Mouse (Mus musculus) mature B cell (primary cell): ENCODE measurements around the gene Rimbp2.

Source experiments
- in situ Hi-C: fragments of 300-500 bp; cut with MboI; formaldehyde crosslinking; loops from 2 replicates; pipeline ENCODE4 v1.14.3; 2019

Gene Rimbp2

GRCm38 (mm10) chr5:128845033-128845432 is 108.3 kb downstream of the Rimbp2 start:
- in situ Hi-C loops: no loop called here

DNA sequence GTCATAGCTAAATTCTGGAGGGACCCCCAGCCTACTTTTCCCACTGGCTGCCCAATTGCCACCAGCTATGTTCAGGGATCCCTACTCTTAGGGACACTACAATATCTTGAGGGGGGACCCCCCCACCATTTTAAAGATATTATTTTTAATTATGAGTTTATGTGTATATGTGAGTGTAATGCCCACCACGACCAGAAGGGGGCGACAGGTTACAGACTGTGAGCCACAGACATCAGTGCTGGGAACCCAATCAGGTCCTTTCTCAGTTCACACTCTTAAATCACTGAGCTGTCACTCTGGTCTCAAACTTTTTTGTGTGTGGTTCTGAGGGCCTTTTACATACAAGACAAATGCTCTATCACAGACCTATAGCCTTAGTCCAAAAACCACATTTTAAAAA is 109.3 kb downstream of the Rimbp2 start:
- in situ Hi-C loops: no loop called here

GRCm38 (mm10) chr5:128841541-128841940 is 111.7 kb downstream of the Rimbp2 start:
- in situ Hi-C loops: no loop called here

DNA sequence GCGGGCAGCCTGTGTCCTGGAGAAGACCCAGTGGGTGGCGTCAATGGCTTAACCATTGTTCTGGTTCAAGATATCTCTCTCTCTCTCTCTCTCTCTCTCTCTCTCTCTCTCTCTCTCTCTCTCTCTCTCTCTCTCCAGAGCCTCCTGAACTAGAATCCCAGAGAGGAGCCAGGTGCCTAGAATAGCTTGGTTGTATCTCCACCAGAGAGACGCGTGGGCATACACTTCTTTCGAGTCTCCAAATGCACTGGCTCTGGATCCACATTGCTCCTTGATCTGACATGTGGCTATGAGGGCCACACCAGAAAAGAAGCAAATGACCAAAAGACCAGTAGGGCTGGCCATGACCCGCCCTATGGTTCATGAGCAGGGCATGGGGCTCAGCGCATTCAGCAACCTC is 116.2 kb downstream of the Rimbp2 start:
- in situ Hi-C loops: no loop called here

DNA sequence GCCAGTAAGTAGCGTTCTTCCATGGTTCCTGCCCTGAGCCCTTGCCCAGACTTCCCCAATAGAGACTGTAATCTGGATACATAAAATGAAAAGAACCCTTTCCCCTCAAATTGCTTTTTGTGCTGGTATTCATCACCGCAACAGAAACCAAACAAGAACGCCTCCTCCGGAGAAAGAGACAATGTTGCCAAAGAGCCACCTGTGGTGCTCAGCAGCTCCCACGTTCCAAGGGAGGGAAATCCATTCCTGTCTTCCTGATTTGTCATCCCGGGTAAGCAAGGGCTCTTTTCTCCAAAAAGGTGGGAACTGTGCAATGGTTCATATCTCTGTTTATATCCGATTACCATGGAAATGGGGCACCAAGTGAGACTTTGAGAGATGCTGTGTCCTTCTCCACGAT is 119.2 kb downstream of the Rimbp2 start:
- in situ Hi-C loops: no loop called here

DNA sequence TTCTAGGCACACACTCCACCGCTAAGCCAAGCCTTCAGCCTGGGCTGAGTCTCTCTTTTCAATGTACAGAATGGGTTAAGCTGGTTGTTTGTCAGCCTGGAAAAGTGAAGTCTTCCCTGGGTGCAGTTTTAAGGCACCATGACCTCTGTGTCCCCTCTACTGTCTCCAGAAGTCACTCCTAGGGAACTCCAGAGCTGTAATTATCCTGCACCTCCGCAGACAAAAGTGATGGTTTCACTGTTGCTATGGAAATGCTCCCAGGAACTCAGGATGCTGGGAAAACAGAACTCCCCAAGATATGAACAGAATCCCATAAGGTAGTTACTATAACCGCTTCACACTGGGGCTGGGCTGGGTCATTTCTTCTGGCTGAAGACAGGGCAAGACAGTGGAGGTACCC is 130.4 kb downstream of the Rimbp2 start:
- in situ Hi-C loops: no loop called here

DNA sequence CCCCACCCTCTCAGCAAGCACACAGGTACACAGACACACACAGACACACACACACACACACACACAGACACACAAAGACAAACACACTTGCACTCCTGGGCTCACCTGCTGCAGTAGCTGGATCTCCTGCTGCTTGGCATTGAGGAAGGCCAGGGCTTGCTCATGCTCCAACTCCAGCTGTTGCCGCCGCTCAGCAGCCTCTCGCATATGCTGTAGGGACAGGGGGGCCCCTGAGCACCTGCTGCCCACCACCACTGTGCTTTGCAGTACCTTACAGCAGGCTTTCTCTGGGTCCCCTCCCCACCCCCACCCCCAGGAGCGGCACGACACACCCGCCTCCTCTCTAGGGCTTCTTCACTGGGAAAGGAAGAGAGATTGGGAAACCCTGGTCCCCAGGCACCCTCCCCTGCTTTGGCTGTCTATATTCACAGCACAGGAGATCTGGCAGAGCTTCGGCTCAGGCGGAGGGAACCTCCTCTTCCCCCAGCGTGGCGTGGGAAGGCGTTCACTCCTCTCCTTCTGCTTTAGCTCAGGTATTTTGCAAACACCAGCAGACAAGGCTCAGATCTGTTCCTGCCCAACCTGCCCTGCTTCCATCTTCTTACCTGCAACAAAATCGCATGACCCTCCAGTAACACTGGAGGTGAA is 133.5 kb downstream of the Rimbp2 start:
- in situ Hi-C loops: no loop called here

GRCm38 (mm10) chr5:128815629-128816028 is 137.7 kb downstream of the Rimbp2 start:
- in situ Hi-C loops: no loop called here

GRCm38 (mm10) chr5:128815078-128815477 is 138.2 kb downstream of the Rimbp2 start:
- in situ Hi-C loops: no loop called here

GRCm38 (mm10) chr5:128813121-128813520 is 140.2 kb downstream of the Rimbp2 start:
- in situ Hi-C loops: no loop called here

GRCm38 (mm10) chr5:128811431-128811830 is 141.9 kb downstream of the Rimbp2 start:
- in situ Hi-C loops: no loop called here

GRCm38 (mm10) chr5:128810006-128810405 is 143.3 kb downstream of the Rimbp2 start:
- in situ Hi-C loops: no loop called here

- in situ Hi-C loops: no loop called here
Measured at GRCm38 (mm10) chr5:128809406-128809805, 143.9 kb downstream of the Rimbp2 start.

DNA sequence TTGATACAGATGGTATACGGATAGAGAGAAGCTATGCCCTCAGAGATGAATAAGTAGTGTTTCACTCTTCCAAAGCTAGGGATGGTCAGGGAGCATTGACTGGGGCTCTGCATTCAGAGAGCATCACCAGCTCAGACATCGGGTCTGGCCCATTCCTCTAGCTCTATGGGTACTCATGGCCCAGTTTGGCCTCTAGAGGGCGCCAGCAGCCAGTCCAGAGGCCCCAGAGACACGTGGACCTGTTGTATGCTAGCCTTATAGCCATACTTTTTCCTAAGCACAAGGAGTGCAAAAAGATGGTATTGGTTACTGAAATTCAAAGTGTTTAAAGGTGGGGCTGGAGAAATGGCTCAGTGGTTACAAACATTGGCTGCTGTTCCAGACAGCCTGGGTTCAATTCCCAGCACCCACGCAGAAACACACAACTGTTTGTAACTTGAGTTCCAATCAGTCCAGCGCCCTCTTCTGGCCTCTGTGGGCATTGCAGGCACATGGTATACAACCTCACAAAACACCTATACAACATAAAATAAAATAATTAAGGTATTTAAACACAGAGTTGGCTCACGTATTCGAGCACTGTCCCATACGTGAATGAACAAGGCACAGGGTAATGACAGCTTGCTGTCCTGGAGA is 144.6 kb downstream of the Rimbp2 start:
- in situ Hi-C loops: no loop called here

DNA sequence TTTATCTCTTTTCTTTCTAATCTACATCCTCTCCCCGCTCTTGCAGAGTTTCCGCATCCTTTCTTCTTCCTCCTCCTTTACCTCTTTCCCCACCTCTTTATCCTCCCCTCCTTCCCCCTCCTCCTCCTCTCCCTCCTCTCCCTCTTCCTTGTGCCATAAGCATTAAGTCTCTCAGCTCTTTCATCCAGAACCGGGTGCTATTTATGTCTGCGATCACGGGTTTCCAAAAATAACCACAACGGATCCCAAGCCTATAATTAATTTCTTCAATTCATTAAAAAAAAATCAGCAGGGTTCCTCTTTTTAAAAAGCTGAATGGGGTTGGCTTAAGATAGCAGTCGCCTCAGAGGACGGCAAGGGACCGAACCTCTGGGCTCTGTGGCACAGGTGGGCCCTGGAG is 145.9 kb downstream of the Rimbp2 start:
- in situ Hi-C loops: no loop called here

DNA sequence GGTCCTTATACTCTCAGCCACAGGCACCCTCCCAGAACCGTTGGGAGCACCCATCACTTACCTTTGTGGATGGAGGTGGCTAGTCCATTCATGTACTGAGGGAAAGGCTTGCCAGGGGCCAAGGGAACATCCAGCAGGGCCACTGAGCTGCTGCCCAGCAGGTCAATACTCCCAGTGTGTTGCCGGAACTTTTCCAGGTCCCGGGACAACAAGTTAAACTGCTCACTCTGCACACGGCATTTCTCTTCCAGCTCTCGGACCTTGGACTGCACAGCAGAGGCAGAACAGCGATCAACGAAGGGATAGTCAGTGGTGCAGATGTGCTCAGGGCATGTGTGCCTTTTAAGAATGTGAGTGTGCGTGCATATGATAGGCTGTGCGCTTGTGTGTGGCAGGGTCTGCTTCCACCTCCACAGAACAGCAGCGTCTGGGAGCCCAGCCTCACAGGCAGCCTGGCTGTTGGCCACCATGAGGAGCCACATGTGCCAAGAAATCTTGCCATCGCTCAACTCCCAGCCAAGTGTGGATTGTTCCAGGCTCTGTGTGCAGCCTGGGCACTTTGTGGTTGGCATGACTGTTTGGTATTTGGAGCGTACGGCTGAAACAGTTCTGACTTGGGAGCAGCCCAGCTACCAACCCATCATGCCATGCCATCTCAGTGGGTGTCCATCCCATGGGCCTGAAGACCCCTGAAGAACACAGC is 146.8 kb downstream of the Rimbp2 start:
- in situ Hi-C loops: no loop called here

GRCm38 (mm10) chr5:128805092-128805491 is 148.2 kb downstream of the Rimbp2 start:
- in situ Hi-C loops: no loop called here

DNA sequence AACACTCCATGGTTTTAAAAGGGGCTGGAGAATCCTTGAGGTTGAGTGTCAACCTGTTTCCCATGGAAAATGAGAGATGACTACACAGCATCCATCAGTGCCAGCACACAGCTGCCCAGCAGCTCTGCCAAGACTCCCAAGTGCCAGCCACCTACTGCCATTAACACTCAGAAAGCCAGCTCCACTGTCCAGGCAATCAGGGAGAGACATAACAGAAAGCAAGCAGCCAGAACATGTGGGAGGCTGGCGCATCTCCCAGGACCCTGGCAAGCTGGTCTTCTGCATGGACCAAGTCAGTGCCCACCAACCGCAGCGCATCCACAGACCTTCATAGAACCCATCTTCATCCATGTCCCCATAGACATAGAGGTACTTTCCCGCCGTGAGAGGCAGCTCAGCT is 152.7 kb downstream of the Rimbp2 start:
- in situ Hi-C loops: no loop called here

DNA sequence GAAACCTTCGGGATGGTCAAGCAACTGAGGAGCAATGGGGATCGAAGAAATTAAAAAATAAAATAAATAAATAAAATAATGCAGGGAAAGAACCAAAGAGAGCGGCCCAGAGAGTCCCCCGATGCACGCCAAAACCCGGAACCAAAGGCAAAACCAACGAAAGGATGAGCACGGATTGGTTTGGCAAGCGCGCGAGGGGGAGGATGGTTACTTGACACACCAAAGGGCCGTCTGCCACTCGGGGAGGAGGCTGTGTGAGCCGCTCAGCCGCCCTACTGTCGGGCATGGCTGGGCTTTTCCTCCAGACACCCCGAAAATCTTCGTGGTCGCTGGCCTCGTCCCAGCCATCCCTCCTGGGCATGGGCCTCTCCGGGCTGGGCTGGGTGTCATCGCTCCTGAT is 171.7 kb downstream of the Rimbp2 start:
- in situ Hi-C loops: no loop called here

- in situ Hi-C loops: no loop called here
Measured at GRCm38 (mm10) chr5:128776386-128776785, 176.9 kb downstream of the Rimbp2 start.

DNA sequence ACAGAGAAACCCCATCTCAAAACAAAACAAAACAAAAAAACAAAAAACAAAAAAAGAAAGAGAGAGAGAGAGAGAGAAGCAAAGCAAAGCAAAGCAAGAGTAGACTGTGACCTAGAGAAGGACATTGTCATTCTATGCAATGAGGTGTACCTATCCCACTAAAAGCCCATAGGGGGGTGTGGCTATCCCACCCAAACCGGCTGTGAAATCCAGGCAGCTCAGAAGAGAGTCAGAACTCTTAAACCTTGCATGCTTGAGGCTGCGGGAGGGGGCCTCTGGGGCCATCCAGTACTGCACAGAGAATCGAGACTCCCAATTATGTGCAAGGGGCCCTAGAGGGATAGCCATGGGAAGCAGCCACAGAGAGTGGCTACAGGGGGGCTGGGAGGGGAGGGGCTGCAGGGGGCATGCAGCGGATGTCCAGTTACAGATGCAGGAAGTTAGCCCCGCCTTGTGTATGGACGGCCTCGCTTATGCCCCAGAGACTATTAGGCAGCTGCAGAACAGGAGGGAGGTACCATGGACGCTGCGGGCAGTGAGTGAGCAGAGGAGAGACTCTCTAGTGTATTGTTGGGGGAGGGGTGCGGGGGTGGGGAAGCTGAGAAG is 184.2 kb downstream of the Rimbp2 start:
- in situ Hi-C loops: no loop called here

GRCm38 (mm10) chr5:128761118-128761517 is 192.2 kb downstream of the Rimbp2 start:
- in situ Hi-C loops: no loop called here

GRCm38 (mm10) chr5:128746261-128746660 is 207.0 kb downstream of the Rimbp2 start:
- in situ Hi-C loops: no loop called here
